Mouse (Mus musculus): ENCODE results near the gene 3110021N24Rik.

Gene 3110021N24Rik

DNA sequence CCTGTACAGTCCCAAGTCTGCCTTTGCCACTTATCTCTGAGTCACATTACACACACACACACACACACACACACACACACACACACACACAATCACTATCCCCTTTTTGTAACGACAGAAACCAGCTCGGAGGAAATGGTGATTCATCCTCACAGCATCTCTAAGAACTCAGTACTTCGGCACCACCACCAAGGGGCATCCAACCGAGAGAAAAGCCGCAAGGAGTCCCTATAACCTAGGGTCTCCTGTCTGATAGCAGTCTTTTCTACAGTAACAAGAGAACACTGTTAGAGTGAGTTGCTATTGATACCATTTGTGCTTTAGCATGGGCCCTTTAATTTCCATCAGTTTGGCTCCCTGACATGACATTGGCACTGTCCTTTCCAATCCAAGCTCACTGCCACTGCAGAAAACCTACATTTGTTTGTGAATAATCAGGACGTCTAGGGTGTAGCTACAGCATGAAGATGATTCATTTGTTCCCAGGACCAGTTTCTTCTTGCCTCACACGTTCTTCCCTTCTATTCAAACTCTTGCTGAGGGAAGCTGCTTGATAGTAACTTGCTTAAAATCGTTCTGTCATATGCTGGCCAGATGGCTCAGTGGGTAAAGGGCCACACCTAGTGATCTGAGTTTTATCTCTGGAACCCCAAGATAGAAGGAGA, 63.1 kb downstream of the 3110021N24Rik start:
- no peak overlapping the region for H3K4me3 ChIP-seq (replicated peaks; ENCODE audit: low read length)
- H3K9me3 ChIP-seq (ENCODE audit: low read length) = no peaks in the 10 kb centered on the region
- TF ChIP-seq NANOG (IDR thresholded peaks at IDR 0.05; ENCODE audit: borderline replicate concordance, low read length) = no peak
- TF ChIP-seq CTCF (conservative IDR thresholded peaks at IDR 0.05; ENCODE audit: low read length) = no peak
- TF ChIP-seq POU5F1 (IDR thresholded peaks at IDR 0.05; ENCODE audit: borderline replicate concordance, low read length) = no peak
- no peaks in the 10 kb centered on the region for H3K36me3 ChIP-seq (ENCODE audit: insufficient read depth, low read length)
- H3K27me3 ChIP-seq (ENCODE audit: insufficient read depth, low read length) = peaks cover 27% of the 10 kb centered on the region
- H3K4me1 ChIP-seq (replicated peaks; ENCODE audit: low read depth, low read length) = peaks cover 6% of the 10 kb centered on the region

DNA sequence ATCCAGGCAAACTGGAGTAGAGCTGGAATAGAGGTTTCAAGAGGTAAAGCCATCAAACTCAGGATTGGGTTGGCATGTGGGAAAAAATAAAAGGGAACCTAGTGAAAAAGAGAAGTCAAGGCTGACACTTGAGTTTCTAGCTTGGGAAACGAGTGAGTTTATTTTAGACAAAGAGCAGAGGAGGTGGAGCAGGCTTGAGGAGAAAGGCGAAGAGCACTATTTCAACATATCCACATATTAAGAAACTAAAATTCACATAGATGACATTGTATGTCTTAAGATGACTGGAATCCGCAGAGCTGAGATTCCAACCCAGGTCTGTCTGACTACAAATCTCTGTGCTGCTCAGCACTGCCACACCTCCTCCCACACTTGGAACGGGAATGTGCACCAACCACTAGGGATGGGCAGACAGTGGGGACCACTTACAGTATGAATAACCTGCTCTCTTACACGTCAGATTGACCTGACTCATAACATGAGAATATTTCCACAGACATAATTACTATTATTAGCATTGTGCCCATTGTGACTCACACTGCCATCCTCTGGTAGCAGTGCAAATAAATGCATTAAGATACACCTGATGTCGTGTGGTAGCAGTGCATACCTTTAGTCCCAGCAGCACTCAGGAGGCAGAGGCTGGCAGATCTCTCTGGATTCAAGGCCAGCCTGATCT, 69.9 kb downstream of the 3110021N24Rik start:
- Histone ChIP-seq H3K36me3 (ENCODE audit: insufficient read depth, low read length) (no peaks in the 10 kb centered on the region), H3K4me1 (replicated peaks; ENCODE audit: low read depth, low read length) (no peaks in the 10 kb centered on the region), H3K27me3 (ENCODE audit: insufficient read depth, low read length) (no peaks in the 10 kb centered on the region), H3K9me3 (ENCODE audit: low read length) (no peaks in the 10 kb centered on the region), H3K4me3 (replicated peaks; ENCODE audit: low read length) (no peak overlapping the region)
- TF ChIP-seq NANOG (IDR thresholded peaks at IDR 0.05; ENCODE audit: borderline replicate concordance, low read length) (no peak), CTCF (conservative IDR thresholded peaks at IDR 0.05; ENCODE audit: low read length) (no peak), POU5F1 (IDR thresholded peaks at IDR 0.05; ENCODE audit: borderline replicate concordance, low read length) (no peak)

GRCm38 (mm10) chr4:108790507-108790906, 71.1 kb downstream of the 3110021N24Rik start:
- TF ChIP-seq CTCF (conservative IDR thresholded peaks at IDR 0.05; ENCODE audit: low read length) = no peak
- TF ChIP-seq POU5F1 (IDR thresholded peaks at IDR 0.05; ENCODE audit: borderline replicate concordance, low read length) = no peak
- TF ChIP-seq NANOG (IDR thresholded peaks at IDR 0.05; ENCODE audit: borderline replicate concordance, low read length) = no peak

GRCm38 (mm10) chr4:108793941-108794340, 74.5 kb downstream of the 3110021N24Rik start:
- H3K27me3 ChIP-seq (ENCODE audit: insufficient read depth, low read length) = no peaks in the 10 kb centered on the region

More at GRCm38 (mm10) chr4:108790507-108790906, 71.1 kb downstream of the 3110021N24Rik start:
- Histone ChIP-seq H3K36me3 (ENCODE audit: insufficient read depth, low read length) (no peaks in the 10 kb centered on the region), H3K27me3 (ENCODE audit: insufficient read depth, low read length) (no peaks in the 10 kb centered on the region), H3K9me3 (ENCODE audit: low read length) (no peaks in the 10 kb centered on the region), H3K4me3 (replicated peaks; ENCODE audit: low read length) (no peak overlapping the region), H3K4me1 (replicated peaks; ENCODE audit: low read depth, low read length) (no peaks in the 10 kb centered on the region)

GRCm38 (mm10) chr4:108796701-108797100, 77.3 kb downstream of the 3110021N24Rik start:
- Histone ChIP-seq H3K9me3 (ENCODE audit: low read length) (no peaks in the 10 kb centered on the region), H3K27me3 (ENCODE audit: insufficient read depth, low read length) (no peaks in the 10 kb centered on the region), H3K4me3 (replicated peaks; ENCODE audit: low read length) (no peak overlapping the region), H3K4me1 (replicated peaks; ENCODE audit: low read depth, low read length) (peaks cover 20% of the 10 kb centered on the region), H3K36me3 (ENCODE audit: insufficient read depth, low read length) (no peaks in the 10 kb centered on the region)
- no peak for TF ChIP-seq POU5F1 (IDR thresholded peaks at IDR 0.05; ENCODE audit: borderline replicate concordance, low read length)

More at GRCm38 (mm10) chr4:108793941-108794340, 74.5 kb downstream of the 3110021N24Rik start:
- Histone ChIP-seq H3K4me1 (replicated peaks; ENCODE audit: low read depth, low read length) (peaks cover 8% of the 10 kb centered on the region), H3K4me3 (replicated peaks; ENCODE audit: low read length) (no peak overlapping the region), H3K9me3 (ENCODE audit: low read length) (no peaks in the 10 kb centered on the region), H3K36me3 (ENCODE audit: insufficient read depth, low read length) (no peaks in the 10 kb centered on the region)
- no peak for TF ChIP-seq NANOG (IDR thresholded peaks at IDR 0.05; ENCODE audit: borderline replicate concordance, low read length)
- TF ChIP-seq POU5F1 (IDR thresholded peaks at IDR 0.05; ENCODE audit: borderline replicate concordance, low read length) = no peak
- TF ChIP-seq CTCF (conservative IDR thresholded peaks at IDR 0.05; ENCODE audit: low read length) = no peak

DNA sequence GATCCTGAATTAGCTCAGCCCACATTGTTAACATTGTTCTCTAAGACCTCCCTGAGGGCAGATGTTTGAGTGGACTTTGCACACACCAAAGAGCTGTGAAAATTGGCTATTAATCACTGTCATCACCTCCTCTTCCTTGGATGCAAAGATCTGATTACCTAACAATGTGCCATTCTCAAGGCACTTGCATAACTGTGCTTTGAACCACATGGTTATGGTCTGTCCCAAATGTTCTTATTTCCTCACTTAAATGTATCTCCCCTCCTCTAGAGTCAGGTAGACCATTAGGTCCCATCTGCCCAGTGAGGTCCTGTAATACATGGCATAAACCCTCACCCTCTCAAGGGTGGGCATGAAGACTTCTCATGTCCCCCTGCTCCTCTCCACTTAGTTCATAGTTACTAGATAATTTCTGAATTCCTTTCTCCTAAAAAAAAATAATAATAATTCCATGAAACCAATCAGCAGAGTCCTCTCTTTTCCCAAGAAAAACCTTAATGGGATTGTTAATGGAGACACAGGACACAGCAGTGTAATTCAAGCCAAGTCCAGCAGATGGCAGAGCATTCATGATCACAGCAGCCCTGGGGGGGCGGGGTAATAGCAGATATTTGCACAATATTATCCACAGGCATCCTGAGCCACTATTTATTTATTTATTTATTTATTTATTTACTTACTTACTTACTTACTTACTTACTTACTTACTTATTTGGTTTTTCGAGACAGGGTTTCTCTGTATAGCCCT, 78.8 kb downstream of the 3110021N24Rik start:
- TF ChIP-seq POU5F1 (IDR thresholded peaks at IDR 0.05; ENCODE audit: borderline replicate concordance, low read length) (no peak), CTCF (conservative IDR thresholded peaks at IDR 0.05; ENCODE audit: low read length) (peak; percentile 96)
- no peaks in the 10 kb centered on the region for H3K9me3 ChIP-seq (ENCODE audit: low read length)
- peaks cover 20% of the 10 kb centered on the region for H3K4me1 ChIP-seq (replicated peaks; ENCODE audit: low read depth, low read length)
- H3K36me3 ChIP-seq (ENCODE audit: insufficient read depth, low read length) = no peaks in the 10 kb centered on the region
- no peaks in the 10 kb centered on the region for H3K27me3 ChIP-seq (ENCODE audit: insufficient read depth, low read length)
- no peak overlapping the region for H3K4me3 ChIP-seq (replicated peaks; ENCODE audit: low read length)

- H3K36me3 ChIP-seq (ENCODE audit: insufficient read depth, low read length) = no peaks in the 10 kb centered on the region
Measured at GRCm38 (mm10) chr4:108803535-108803934, 84.1 kb downstream of the 3110021N24Rik start.

GRCm38 (mm10) chr4:108811142-108811541, 91.7 kb downstream of the 3110021N24Rik start:
- H3K9me3 ChIP-seq (ENCODE audit: low read length) = no peaks in the 10 kb centered on the region
- peaks cover 6% of the 10 kb centered on the region; the same call in 1 of the 2 replicates for H3K36me3 ChIP-seq (ENCODE audit: insufficient read depth, low read length)
- TF ChIP-seq NANOG (IDR thresholded peaks at IDR 0.05; ENCODE audit: borderline replicate concordance, low read length) (no peak), CTCF (conservative IDR thresholded peaks at IDR 0.05; ENCODE audit: low read length) (no peak)

More at GRCm38 (mm10) chr4:108803535-108803934, 84.1 kb downstream of the 3110021N24Rik start:
- TF ChIP-seq CTCF (conservative IDR thresholded peaks at IDR 0.05; ENCODE audit: low read length) = no peak
- no peak for TF ChIP-seq POU5F1 (IDR thresholded peaks at IDR 0.05; ENCODE audit: borderline replicate concordance, low read length)
- no peak for TF ChIP-seq NANOG (IDR thresholded peaks at IDR 0.05; ENCODE audit: borderline replicate concordance, low read length)
- no peaks in the 10 kb centered on the region for H3K27me3 ChIP-seq (ENCODE audit: insufficient read depth, low read length)
- no peak overlapping the region for H3K4me3 ChIP-seq (replicated peaks; ENCODE audit: low read length)
- H3K4me1 ChIP-seq (replicated peaks; ENCODE audit: low read depth, low read length) = peaks cover 14% of the 10 kb centered on the region
- H3K9me3 ChIP-seq (ENCODE audit: low read length) = no peaks in the 10 kb centered on the region

More at GRCm38 (mm10) chr4:108811142-108811541, 91.7 kb downstream of the 3110021N24Rik start:
- Histone ChIP-seq H3K27me3 (ENCODE audit: insufficient read depth, low read length) (no peaks in the 10 kb centered on the region), H3K4me3 (replicated peaks; ENCODE audit: low read length) (no peak overlapping the region), H3K4me1 (replicated peaks; ENCODE audit: low read depth, low read length) (peaks cover 8% of the 10 kb centered on the region; the same call in 1 of the 2 replicates)

All from E14TG2a.4 (cell line).